Mouse (Mus musculus): ENCODE measurements around the gene Camkmt.

DNA sequence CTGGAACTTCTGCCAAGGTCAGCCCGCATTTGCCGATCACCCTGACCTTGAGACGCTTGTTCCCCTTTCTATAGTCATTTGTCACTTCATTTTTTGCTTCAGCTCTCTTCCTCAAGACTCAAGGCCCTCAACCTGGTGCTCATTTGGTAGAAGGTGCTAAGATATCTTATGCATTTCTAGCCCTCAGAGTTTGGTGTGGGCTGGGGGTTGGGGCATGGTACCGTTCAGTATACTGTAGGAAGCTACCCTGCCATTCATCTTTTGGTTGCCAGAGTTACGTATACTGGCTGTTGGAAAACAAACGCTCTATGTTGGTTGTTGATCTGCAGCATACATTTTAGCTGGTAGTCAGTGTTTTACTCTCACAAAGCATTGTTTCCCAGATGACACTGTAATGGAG is 53.8 kb downstream of the Camkmt start:
- TF ChIP-seq CTCF (conservative IDR thresholded peaks at IDR 0.05; ENCODE audit: insufficient read depth, insufficient read length, low read depth, low read length) (no peak), POLR2A (IDR thresholded peaks at IDR 0.05; ENCODE audit: low read depth, low read length) (no peak)
